Mouse (Mus musculus) erythroblast, embryonic 14.5 days (primary cell): ENCODE data around the gene Eif4g3. TPM values are rescaled to one million over a fixed set of nuclear protein-coding genes. Genes with fewer than 3 reads are reported as not detected.
"Not testable (repeated sequence)": the region's sequence is repeated elsewhere in the genome, so short reads cannot be mapped to it uniquely, and the experiment has no call there.

Experiments
- H3K27me3 ChIP-seq: 2 replicates; pipeline ENCODE4 v1.6.1; 2012; ENCODE audit warnings: inconsistent platforms; ENCODE audit not compliant: control insufficient read depth
- H3K36me3 ChIP-seq: 2 replicates; pipeline ENCODE4 v1.6.1; 2012; ENCODE audit warnings: mild to moderate bottlenecking, inconsistent platforms; ENCODE audit not compliant: control insufficient read depth
- H3K4me1 ChIP-seq: 2 replicates; pipeline ENCODE4 v1.6.1; 2012; ENCODE audit warnings: inconsistent platforms; ENCODE audit not compliant: control insufficient read depth
- H3K4me3 ChIP-seq: replicated peaks from 2 replicates; pipeline ENCODE3; 2012; ENCODE audit warnings: moderate library complexity, mild to moderate bottlenecking, inconsistent platforms
- H3K9me3 ChIP-seq: 2 replicates; pipeline ENCODE4 v1.6.1; 2012; ENCODE audit warnings: low read length, inconsistent platforms, mixed read lengths; ENCODE audit not compliant: control insufficient read depth
- GATA1 ChIP-seq: IDR thresholded peaks from 2 replicates; pipeline ENCODE4 v1.6.1; 2012; ENCODE audit warnings: low read length, inconsistent platforms, mixed read lengths
- TAL1 ChIP-seq: IDR thresholded peaks from 3 replicates; pipeline ENCODE4 v1.6.1; 2012; ENCODE audit warnings: low read length, inconsistent platforms, mixed read lengths
- polyA plus RNA-seq: library from polyadenylated mRNA; stranded (reverse); fragments of >175 nt; gene quantifications from 2 replicates; pipeline ENCODE4 v1.2.3, GENCODE M21; 2012

Gene Eif4g3
- polyA plus RNA-seq, 1 experiment, result 2.9 TPM

- H3K36me3 ChIP-seq, result peaks cover 41% of the 10 kb centered on the region
These were observed 30.0 kb upstream of the Eif4g3 start for GRCm38 (mm10) chr4:137962643-137963350.

DNA sequence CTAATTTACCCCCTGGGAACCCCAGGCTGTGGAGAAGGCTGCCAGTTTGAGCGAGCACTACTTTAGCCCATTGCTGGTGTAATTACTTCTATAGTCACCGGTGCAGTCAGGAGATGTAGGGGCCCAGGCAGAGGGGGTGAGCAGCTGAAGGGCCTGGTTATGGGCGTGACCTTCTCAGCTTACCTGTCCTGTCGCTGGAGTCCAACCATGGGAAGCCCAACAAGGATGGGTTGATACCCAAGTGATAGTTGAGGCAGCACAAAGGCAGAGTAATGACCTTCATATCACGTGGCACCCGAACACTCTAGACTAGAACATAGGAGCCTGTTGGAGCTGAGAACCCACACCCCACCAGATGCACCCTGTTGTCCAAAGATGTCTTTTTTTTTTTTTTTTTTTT, 29.4 kb upstream of the Eif4g3 start:
- H3K4me3 ChIP-seq, result no peak overlapping the region
- peaks cover 36% of the 10 kb centered on the region for H3K36me3 ChIP-seq
- H3K9me3 ChIP-seq, result peaks cover 5% of the 10 kb centered on the region; the same call in 1 of the 2 replicates
- peaks cover 8% of the 10 kb centered on the region for H3K4me1 ChIP-seq
- no peak for TF ChIP-seq TAL1
- TF ChIP-seq GATA1, result no peak
- no peaks in the 10 kb centered on the region for H3K27me3 ChIP-seq

More at GRCm38 (mm10) chr4:137962643-137963350, 30.0 kb upstream of the Eif4g3 start:
- TF ChIP-seq TAL1, result no peak
- no peak for TF ChIP-seq GATA1
- H3K9me3 ChIP-seq, result peaks cover 5% of the 10 kb centered on the region; the same call in 1 of the 2 replicates
- no peak overlapping the region for H3K4me3 ChIP-seq
- peaks cover 8% of the 10 kb centered on the region for H3K4me1 ChIP-seq
- H3K27me3 ChIP-seq, result no peaks in the 10 kb centered on the region

DNA sequence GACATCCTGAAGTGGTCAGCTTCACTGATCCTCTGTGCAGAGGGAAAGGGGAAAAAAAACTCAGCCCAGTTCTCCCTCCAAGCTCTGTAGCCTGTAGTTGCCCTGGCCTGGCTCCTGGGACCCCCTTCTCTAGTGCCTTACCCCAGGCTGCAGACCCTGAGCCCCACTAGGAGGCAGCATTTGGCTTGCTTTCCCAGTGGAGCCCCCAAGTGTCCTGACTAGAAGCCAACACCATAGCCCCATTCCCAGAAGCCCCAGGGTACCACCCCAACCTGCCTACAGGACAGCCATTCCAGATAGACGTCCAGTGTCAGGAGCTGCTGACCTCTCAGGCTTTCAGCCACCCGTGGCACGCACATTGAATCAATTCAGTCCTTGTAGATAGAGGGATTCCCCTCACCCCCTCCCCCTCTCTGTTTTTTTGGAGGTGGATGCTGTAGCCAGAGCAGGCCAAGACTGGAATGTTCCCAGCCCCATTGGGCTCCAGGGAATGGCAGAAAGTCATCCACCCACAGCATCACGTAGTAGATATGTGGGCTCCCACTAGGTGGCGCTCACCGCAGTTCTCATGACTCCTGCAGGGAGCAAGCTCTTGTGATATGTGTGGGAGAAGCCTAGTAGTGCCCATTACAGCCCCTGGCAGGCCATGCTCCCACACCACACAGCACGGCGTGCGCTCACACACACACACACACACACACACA, 28.8 kb upstream of the Eif4g3 start:
- no peak overlapping the region for H3K4me3 ChIP-seq
- H3K4me1 ChIP-seq, result peaks cover 8% of the 10 kb centered on the region
- H3K9me3 ChIP-seq, result peaks cover 5% of the 10 kb centered on the region; the same call in 1 of the 2 replicates
- no peaks in the 10 kb centered on the region for H3K27me3 ChIP-seq
- peaks cover 32% of the 10 kb centered on the region for H3K36me3 ChIP-seq
- no peak for TF ChIP-seq TAL1
- no peak for TF ChIP-seq GATA1

- peaks cover 27% of the 10 kb centered on the region for H3K36me3 ChIP-seq
These were observed 28.3 kb upstream of the Eif4g3 start for GRCm38 (mm10) chr4:137964585-137964930.

GRCm38 (mm10) chr4:137968203-137968602, 24.6 kb upstream of the Eif4g3 start:
- Histone ChIP-seq H3K9me3 (no peaks in the 10 kb centered on the region), H3K4me1 (no peaks in the 10 kb centered on the region), H3K4me3 (no peak overlapping the region), H3K36me3 (no peaks in the 10 kb centered on the region; the same call in 1 of the 2 replicates), H3K27me3 (no peaks in the 10 kb centered on the region)
- TF ChIP-seq GATA1 (no peak), TAL1 (no peak)

More at GRCm38 (mm10) chr4:137964585-137964930, 28.3 kb upstream of the Eif4g3 start:
- no peak for TF ChIP-seq GATA1
- TF ChIP-seq TAL1, result no peak
- H3K4me3 ChIP-seq, result no peak overlapping the region
- H3K4me1 ChIP-seq, result peaks cover 8% of the 10 kb centered on the region
- H3K27me3 ChIP-seq, result no peaks in the 10 kb centered on the region
- H3K9me3 ChIP-seq, result peaks cover 5% of the 10 kb centered on the region; the same call in 1 of the 2 replicates

- H3K4me1 ChIP-seq, H3K27me3 ChIP-seq, H3K36me3 ChIP-seq, H3K4me3 ChIP-seq, H3K9me3 ChIP-seq: not testable (repeated sequence)
These were observed 22.1 kb upstream of the Eif4g3 start for GRCm38 (mm10) chr4:137970623-137971199.

DNA sequence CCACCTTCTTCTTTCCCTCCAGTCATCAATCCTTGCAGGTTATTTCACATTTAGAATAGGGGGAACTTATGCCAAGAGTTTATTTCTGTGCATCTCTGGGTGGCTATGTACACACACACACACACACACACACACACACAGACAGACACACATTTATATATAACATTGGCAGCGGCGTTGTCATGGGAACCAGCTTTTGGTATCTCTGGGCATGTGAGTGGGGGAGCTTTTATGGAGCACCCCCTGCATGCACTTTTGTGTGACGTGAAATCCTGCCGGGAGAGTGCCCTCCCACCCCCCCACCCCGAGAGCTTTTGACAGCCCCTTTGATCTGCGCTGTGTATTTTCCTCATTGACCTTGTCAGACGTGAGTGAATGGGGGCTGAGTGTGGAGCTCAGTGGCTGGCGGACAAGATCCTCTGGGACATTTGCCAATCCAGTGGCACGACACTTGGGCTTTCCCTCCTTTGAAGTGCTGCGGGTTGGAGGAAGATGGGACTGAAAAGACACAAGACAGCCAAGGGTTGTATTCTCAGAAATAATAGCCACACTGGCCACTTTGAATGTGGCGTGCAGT, 17.9 kb upstream of the Eif4g3 start:
- H3K36me3 ChIP-seq, H3K4me3 ChIP-seq, H3K27me3 ChIP-seq, H3K4me1 ChIP-seq, H3K9me3 ChIP-seq: not testable (repeated sequence)

GRCm38 (mm10) chr4:137979066-137979644, 13.7 kb upstream of the Eif4g3 start:
- not testable (repeated sequence) for H3K27me3 ChIP-seq, H3K4me1 ChIP-seq, H3K4me3 ChIP-seq

DNA sequence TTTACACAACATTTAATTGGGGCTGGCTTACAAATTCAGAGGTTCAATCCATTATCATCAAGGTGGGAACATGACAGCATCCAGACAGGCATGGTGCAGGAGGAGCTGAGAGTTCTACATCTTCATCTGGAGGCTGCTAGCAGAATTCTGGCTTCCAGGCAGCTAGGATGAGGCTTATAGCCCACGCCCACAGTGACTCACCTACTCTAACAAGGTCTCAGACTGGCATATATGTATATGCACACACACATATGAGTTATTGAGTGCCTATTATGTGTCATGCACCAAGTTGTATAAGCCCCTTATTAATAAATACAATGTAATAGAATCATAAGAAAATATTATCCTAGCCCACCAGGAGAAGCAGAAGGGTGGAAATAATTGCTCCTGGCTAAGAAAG, 10.0 kb upstream of the Eif4g3 start:
- no peak for TF ChIP-seq TAL1
- no peak for TF ChIP-seq GATA1

More at GRCm38 (mm10) chr4:137979066-137979644, 13.7 kb upstream of the Eif4g3 start:
- H3K36me3 ChIP-seq, H3K9me3 ChIP-seq: not testable (repeated sequence)

More for the DNA sequence above, 10.0 kb upstream of the Eif4g3 start:
- Histone ChIP-seq H3K36me3 (no peaks in the 10 kb centered on the region), H3K27me3 (peaks cover 4% of the 10 kb centered on the region), H3K4me3 (no peak overlapping the region), H3K4me1 (no peaks in the 10 kb centered on the region), H3K9me3 (no peaks in the 10 kb centered on the region)
